Mouse (Mus musculus) bone marrow, adult 2 months (tissue): ENCODE results near the gene Evi5.

Experiments
- CTCF ChIP-seq: fragments of 200-500 bp; IDR thresholded peaks from 2 replicates; pipeline ENCODE4 v1.5.1; 2011; ENCODE audit warnings: low read length, control low read depth; ENCODE audit not compliant: control insufficient read depth, insufficient read depth
- POLR2A ChIP-seq: fragments of 200-500 bp; IDR thresholded peaks from 2 replicates; pipeline ENCODE4 v1.6.1; 2011; ENCODE audit warnings: low read depth, mild to moderate bottlenecking, control low read depth, low read length, borderline replicate concordance; ENCODE audit not compliant: control insufficient read depth

DNA sequence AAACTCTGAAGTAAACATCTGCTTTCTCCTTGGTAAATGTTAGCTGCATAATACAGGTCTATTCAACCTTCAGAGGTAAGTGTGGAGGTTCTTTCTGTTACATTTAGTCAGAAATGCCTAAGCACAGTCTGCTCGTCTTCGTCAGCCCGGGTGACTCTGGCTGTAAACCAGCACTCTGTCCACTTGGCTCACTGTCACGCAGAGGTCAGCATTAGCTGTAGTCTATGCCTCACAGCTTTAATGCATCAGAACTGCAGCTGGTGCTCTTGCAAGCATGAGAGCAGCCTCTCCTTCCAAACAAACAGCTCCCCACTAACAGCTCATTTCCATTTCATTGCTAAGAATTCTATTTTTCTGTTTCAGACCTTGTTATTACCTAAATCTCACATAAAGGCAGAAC, 67.4 kb downstream of the Evi5 start:
- no peak for TF ChIP-seq CTCF
- no peak for TF ChIP-seq POLR2A
